Mouse (Mus musculus) left cerebral cortex, adult 2 months (tissue): Measurements from ENCODE around the gene Ahsa1. TPM values are rescaled to one million over a fixed set of nuclear protein-coding genes. Genes with fewer than 3 reads are reported as not detected.

ENCODE experiments used
- DNase-seq, 2 experiments: peaks; one replicate each; pipeline ENCODE4 v3.0.0; 2021 to 2022; ENCODE audit warnings: low spot score in 2 of 2, mixed read lengths in 1 of 2; ENCODE audit errors: extremely low spot score in 1 of 2
- H3K27ac ChIP-seq: fragments of 200-600 bp; 2 replicates; pipeline ENCODE4 v1.8.1; 2022
- H3K4me3 ChIP-seq: fragments of 200-600 bp; 2 replicates; pipeline ENCODE4 v1.8.1; 2022
- CTCF ChIP-seq: fragments of 200-600 bp; IDR thresholded peaks from 2 replicates; pipeline ENCODE4 v1.8.1; 2022; ENCODE audit warnings: antibody characterized with exemption, mild to moderate bottlenecking, moderate library complexity
- intact Hi-C: fragments of 180-260 bp; cut with DNase I; formaldehyde crosslinking; loops from one replicate; pipeline ENCODE4 v1.15.1; 2025
- long read RNA-seq, 2 experiments: library from polyadenylated mRNA; stranded (forward); transcript quantifications; one replicate each; pipeline ENCODE4 v2.0.0; 2021; ENCODE audit warnings: borderline mapping rate in 2 of 2
- total RNA-seq, 2 experiments: library from RNA; stranded (reverse); gene quantifications; 2 replicates each; pipeline ENCODE4 v1.2.3; 2021

The Ahsa1 gene
- total RNA-seq, result 100 to 1,000 TPM; 172 to 177 TPM
- long read RNA-seq, experiment 1, transcript Ahsa1-201 (9 exons, 1,377 nt), result major isoform, 115 of 121 reads
- long read RNA-seq, experiment 1, partial matches to known transcripts, result 2 of 121 reads
- long read RNA-seq, experiment 1, other reads (novel, unspliced or antisense), result 4 of 121 reads
- long read RNA-seq, experiment 2, transcript Ahsa1-201 (9 exons, 1,377 nt), result major isoform, 81 of 88 reads
- long read RNA-seq, experiment 2, partial matches to known transcripts, result 0 of 88 reads
- long read RNA-seq, experiment 2, other reads (novel, unspliced or antisense), result 7 of 88 reads

DNA sequence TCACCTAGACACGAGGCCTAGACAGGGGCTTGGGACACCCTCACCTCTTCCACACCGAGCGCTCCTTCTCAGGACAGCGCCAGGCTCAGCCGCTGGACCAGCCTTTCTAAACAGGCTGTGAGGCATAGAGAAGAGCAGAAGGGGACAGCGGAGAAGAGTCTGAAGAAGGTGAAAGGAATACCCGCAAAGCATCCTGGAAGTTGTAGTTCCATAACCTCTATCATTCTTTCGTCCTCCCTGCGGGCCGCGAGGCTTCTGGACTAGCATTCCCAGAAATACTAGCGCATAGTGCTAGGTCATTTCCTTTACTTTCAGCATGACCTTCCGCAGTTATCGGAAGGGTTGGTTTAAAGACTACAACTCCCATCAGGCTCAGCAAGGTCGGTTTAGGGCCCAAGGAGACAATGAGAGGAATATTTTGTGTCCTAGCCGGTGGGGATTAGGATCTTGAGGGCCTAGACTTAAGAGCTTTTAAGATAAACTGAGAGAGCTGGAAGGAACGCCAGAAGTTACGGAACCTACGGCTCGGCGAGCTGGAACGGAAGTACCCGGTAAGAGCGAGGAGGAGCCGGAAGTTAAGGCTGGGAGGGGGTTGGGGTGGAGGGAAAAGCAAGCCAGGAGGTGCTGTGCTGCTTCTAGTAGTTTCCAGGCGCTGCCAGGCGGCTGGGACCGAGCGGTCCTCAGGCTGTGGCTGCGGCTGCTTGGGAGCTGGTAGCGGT is at the start of gene Ahsa1, which contains the start of gene Vipas39:
Gene Ahsa1 (plus strand): TSS at position 372 of the 719 bp plus-strand sequence.
Gene Vipas39 (minus strand): TSS at position 149 of the 719 bp plus-strand sequence.
- TF ChIP-seq CTCF, result peak; percentile 10
- peak; percentile 74 to 86 for DNase-seq
- intact Hi-C loops, result loop anchor here (2.0 kb wide), 2 partner anchors 119 to 151 kb away; partner anchors contain the start of genes Gstz1 and Pomt2
- peak within 1 kb of the TSS; percentile 97 for H3K4me3 ChIP-seq
- H3K27ac ChIP-seq, result peak within 1 kb of the TSS; percentile 98

- H3K27ac ChIP-seq, result no peak overlapping the region
- no peak overlapping the region for H3K4me3 ChIP-seq
- intact Hi-C loops, result no loop called here
- no peak for TF ChIP-seq CTCF
- DNase-seq, result no peak
These were observed 48.7 kb upstream of the Ahsa1 start for GRCm38 (mm10) chr12:87217596-87217995.

GRCm38 (mm10) chr12:87219362-87219761 is 46.9 kb upstream of the Ahsa1 start:
- no peak for DNase-seq
- H3K4me3 ChIP-seq, result no peak overlapping the region

DNA sequence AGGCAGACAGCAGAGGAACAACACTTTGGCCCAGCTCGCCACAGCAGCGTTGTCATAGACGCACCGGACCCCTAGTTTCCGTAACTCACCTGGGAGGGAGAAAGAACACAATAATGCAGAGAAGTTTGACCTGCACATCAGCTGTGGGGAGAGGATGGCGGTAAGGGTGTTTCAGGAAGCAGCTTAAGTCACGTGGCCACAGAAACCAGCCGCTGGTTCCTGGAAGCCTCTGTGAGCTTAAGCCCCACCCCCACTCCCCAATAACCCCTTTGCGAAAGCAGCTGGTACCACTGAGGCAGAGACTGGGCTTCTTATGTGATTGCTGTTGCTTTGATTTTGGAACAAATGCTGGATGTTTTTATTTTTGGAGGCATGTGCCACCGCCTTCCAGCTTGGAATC is 41.3 kb upstream of the Ahsa1 start:
- no peak overlapping the region for H3K27ac ChIP-seq
- intact Hi-C loops, result no loop called here
- no peak overlapping the region for H3K4me3 ChIP-seq
- no peak for DNase-seq
- TF ChIP-seq CTCF, result no peak

More at GRCm38 (mm10) chr12:87219362-87219761, 46.9 kb upstream of the Ahsa1 start:
- intact Hi-C loops, result no loop called here
- TF ChIP-seq CTCF, result no peak
- H3K27ac ChIP-seq, result no peak overlapping the region

DNA sequence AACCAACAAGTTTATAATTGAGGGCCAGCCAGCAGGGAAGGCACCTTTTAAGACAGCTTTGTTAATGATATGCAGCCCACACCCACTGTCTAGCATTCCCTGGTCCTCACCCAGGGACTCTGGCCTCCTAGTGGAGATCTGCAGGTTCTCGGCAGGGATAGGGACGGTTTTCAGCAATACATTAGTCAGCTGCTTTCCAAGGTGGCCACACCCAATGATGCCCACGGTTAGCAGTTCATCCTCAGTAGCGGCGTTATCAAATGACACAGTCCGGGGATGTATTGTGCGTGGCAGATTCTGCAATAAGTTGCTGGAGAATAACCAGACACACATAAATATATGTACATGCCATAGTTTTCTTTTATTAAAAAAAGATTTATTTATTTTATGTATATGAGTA is 39.5 kb upstream of the Ahsa1 start:
- Histone ChIP-seq H3K27ac (no peak overlapping the region), H3K4me3 (no peak overlapping the region)
- intact Hi-C loops, result no loop called here
- DNase-seq, result no peak
- no peak for TF ChIP-seq CTCF

- no peak overlapping the region for H3K4me3 ChIP-seq
- DNase-seq, result no peak
- no peak overlapping the region for H3K27ac ChIP-seq
- TF ChIP-seq CTCF, result no peak
- intact Hi-C loops, result no loop called here
These were observed 36.6 kb upstream of the Ahsa1 start for GRCm38 (mm10) chr12:87229633-87230032.

DNA sequence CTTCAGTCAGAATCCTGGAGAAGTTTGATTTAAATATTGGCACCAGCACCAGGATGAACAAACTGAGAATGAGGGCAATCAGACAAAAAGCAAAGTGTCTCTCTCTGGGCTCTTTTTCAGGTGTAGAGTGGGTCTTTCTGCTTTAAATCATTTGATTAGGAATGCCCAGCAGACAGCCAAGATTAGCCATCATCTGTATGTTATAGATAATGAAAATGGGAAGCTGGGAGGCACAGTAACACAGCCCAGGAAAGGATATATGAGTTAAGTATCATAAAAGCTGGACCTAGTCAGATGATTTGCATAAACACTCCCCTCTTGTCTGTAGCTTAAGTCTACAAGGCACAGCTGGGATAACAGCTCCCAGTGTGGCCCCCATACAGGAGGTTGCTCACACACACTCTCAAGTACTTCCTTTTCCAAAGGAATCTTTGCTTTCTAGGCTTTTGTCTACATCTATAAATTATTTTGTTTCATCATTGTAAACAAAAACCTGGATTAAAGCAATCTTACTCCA is 35.8 kb upstream of the Ahsa1 start:
- no peak for DNase-seq
- no peak for TF ChIP-seq CTCF
- intact Hi-C loops, result no loop called here
- no peak overlapping the region for H3K27ac ChIP-seq
- H3K4me3 ChIP-seq, result no peak overlapping the region

- H3K27ac ChIP-seq, result no peak overlapping the region
- TF ChIP-seq CTCF, result no peak
- H3K4me3 ChIP-seq, result no peak overlapping the region
- intact Hi-C loops, result no loop called here
- DNase-seq, result no peak
These were observed 29.3 kb upstream of the Ahsa1 start for GRCm38 (mm10) chr12:87236882-87237483.

GRCm38 (mm10) chr12:87238632-87239031 is 27.6 kb upstream of the Ahsa1 start, which contains the start of gene Noxred1:
Gene Noxred1, minus strand, starts transcription at chr12:87238732.
- intact Hi-C loops, result no loop called here
- no peak within 1 kb of the TSS for H3K27ac ChIP-seq
- TF ChIP-seq CTCF, result no peak
- no peak for DNase-seq
- H3K4me3 ChIP-seq, result no peak within 1 kb of the TSS

DNA sequence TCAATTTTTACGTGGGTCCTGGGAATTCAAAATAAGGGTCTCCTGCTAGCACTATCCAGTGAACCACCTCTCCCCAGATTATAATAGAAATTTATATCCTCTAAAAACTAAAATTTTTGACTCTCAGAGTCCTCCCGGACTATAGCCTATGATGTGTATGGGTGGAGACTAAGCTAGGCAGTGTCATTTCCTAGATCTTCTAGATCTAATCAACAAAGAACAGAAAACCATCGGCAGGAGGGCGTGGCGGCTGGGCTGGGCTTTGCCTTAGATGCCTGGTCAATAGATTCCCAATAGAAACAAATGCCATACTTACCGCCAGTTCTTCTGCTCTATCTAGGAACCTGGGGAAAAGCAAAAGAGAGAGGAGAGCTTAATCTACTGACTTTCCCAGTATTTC is 16.1 kb upstream of the Ahsa1 start:
- H3K4me3 ChIP-seq, result no peak overlapping the region
- intact Hi-C loops, result no loop called here
- no peak for TF ChIP-seq CTCF
- H3K27ac ChIP-seq, result no peak overlapping the region
- DNase-seq, result no peak

DNA sequence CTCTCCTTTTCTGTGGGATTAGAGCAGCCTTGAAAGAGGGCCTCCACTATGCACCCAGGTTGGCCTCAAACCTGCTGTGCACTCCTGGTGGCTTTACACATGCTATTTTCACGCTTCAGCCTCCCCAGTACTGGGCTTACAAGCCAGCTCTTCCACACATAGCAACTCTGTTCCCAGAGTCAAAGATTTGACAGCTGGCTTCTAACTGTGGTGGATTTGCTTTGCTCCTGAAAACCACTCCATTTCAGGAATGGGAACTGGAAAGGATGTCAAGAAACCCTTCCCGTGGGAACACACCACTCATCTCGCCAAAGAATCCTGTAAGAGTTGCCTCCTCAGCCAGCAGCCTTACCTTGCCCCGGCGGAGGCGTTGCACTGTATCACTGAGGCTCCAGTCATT is 12.4 kb upstream of the Ahsa1 start:
- Histone ChIP-seq H3K4me3 (no peak overlapping the region), H3K27ac (no peak overlapping the region)
- no peak for TF ChIP-seq CTCF
- no peak for DNase-seq
- intact Hi-C loops, result no loop called here

- TF ChIP-seq CTCF, result no peak
- DNase-seq, result no peak
- H3K27ac ChIP-seq, result no peak overlapping the region
- intact Hi-C loops, result no loop called here
- H3K4me3 ChIP-seq, result no peak overlapping the region
These were observed 9.7 kb upstream of the Ahsa1 start for GRCm38 (mm10) chr12:87256629-87257028.
